Mouse (Mus musculus) stomach, postnatal 0 days (tissue): ENCODE measurements around the gene Ska2.

Experiments
- CTCF ChIP-seq: IDR thresholded peaks from 2 replicates; pipeline ENCODE4 v1.5.1; 2016; ENCODE audit warnings: antibody characterized with exemption, low read depth, mild to moderate bottlenecking, moderate library complexity
- EP300 ChIP-seq: optimal IDR thresholded peaks from 2 replicates; pipeline ENCODE3; 2016; ENCODE audit warnings: antibody characterized with exemption

- TF ChIP-seq CTCF (no peak), EP300 (no peak)
Observed at GRCm38 (mm10) chr11:87173625-87174024, 64.6 kb downstream of the Ska2 start.
